Comparison of ENCODE assay signal across 27 mouse cellular contexts in genomic region chr9:59930248-59930647, GRCm38 (mm10). TPM values are rescaled to one million over a fixed set of nuclear protein-coding genes. Genes with fewer than 3 reads are reported as not detected.
"Had no signal": no experiment of that assay in that cellular context is flagged by ENCODE, and none has a peak within 500 bp of the region (broad histone marks: within the 10 kb centered on the region; RNA-seq: fewer than 3 reads in every experiment).

No protein-coding gene starts in this region.

- DNase-seq: kidney, adult 2 months; layer of hippocampus, postnatal 36 days; liver, postnatal 0 days; lung, embryonic 14.5 days; lung, postnatal 36 days; retina, postnatal 1 day; right cerebral cortex, postnatal 25 days; spleen, adult 18-20 months; thymus, postnatal 25 days had no signal

- H3K9me3 ChIP-seq: limb, embryonic 12.5 days; limb, embryonic 15.5 days; megakaryocyte, embryonic 14.5 days; midbrain, embryonic 10.5 days; midbrain, embryonic 15.5 days; neural tube, embryonic 12.5 days; neural tube, embryonic 15.5 days; stomach, embryonic 15.5 days had no signal

- ATAC-seq: liver, postnatal 0 days; lung, postnatal 0 days; midbrain, embryonic 15.5 days had no signal

- H3K4me3 ChIP-seq: left cerebral cortex, adult 2 months; limb, embryonic 12.5 days; limb, embryonic 15.5 days; megakaryocyte, embryonic 14.5 days; midbrain, embryonic 10.5 days; midbrain, embryonic 15.5 days; neural tube, embryonic 12.5 days; neural tube, embryonic 15.5 days; stomach, embryonic 15.5 days had no signal

- H3K9ac ChIP-seq: limb, embryonic 12.5 days; limb, embryonic 15.5 days; liver, embryonic 14.5 days; liver, postnatal 0 days; lung, embryonic 14.5 days; midbrain, embryonic 15.5 days; neural tube, embryonic 12.5 days; neural tube, embryonic 15.5 days; stomach, embryonic 15.5 days had no signal

- H3K4me1 ChIP-seq: limb, embryonic 12.5 days; limb, embryonic 15.5 days; megakaryocyte, embryonic 14.5 days; midbrain, embryonic 10.5 days; midbrain, embryonic 15.5 days; neural tube, embryonic 12.5 days; neural tube, embryonic 15.5 days; stomach, embryonic 15.5 days had no signal

- H3K36me3 ChIP-seq: stomach, embryonic 15.5 days had no signal

- H3K4me2 ChIP-seq: limb, embryonic 12.5 days; limb, embryonic 15.5 days; liver, embryonic 11.5 days; lung, embryonic 14.5 days; midbrain, embryonic 15.5 days; neural tube, embryonic 12.5 days; neural tube, embryonic 15.5 days; stomach, embryonic 15.5 days had no signal

- H3K27me3 ChIP-seq: limb, embryonic 12.5 days; limb, embryonic 15.5 days; megakaryocyte, embryonic 14.5 days; midbrain, embryonic 15.5 days; neural tube, embryonic 12.5 days; neural tube, embryonic 15.5 days; stomach, embryonic 15.5 days had no signal

- H3K27ac ChIP-seq: kidney, postnatal 0 days; left cerebral cortex, adult 2 months; limb, embryonic 12.5 days; limb, embryonic 15.5 days; liver, embryonic 14.5 days; midbrain, embryonic 10.5 days; midbrain, embryonic 15.5 days; neural tube, embryonic 12.5 days; neural tube, embryonic 15.5 days; stomach, embryonic 15.5 days had no signal

RNA-seq across cellular contexts. Expression of gene Nr2e3, which starts 30.2 kb away (rescaled TPM):
- total RNA-seq: layer of hippocampus, adult 8-10 months; layer of hippocampus, postnatal 10 days; layer of hippocampus, postnatal 36 days; left cerebral cortex, adult 2 months; left cerebral cortex, postnatal 10 days; left cerebral cortex, postnatal 36 days had no signal
- polyA plus RNA-seq: kidney, embryonic 14.5 days; kidney, postnatal 0 days; liver, embryonic 14.5 days; liver, postnatal 0 days; lung, embryonic 14.5 days; lung, postnatal 0 days; midbrain, embryonic 10.5 days; midbrain, embryonic 15.5 days; neural tube, embryonic 15.5 days had no signal
